Mouse (Mus musculus): Measurements from ENCODE around the gene Prdx6. TPM values are rescaled to one million over a fixed set of nuclear protein-coding genes. Genes with fewer than 3 reads are reported as not detected.

Prdx6 gene
- polyA plus RNA-seq, 1 experiment = 63.8 TPM

DNA sequence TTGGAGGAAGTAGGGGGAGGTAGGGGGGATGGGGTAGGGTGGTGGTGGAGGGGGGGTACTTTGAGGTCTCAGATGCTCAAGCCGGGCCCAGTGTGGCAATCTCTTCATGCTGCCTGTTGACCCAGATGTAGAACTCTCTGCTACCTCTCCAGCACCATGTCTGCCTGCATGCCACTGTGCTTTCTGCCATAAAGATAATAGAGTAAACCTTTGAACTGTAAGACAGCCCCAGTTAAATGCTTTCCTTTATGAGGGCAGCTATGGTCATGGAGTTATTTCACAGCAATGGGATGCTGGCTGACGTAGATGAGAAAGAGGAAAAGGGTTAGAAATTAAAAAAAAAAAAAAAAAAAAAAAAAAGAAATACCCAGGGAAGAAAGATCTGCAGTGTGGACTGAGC is 11.5 kb upstream of the Prdx6 start:
- Histone ChIP-seq H3K4me1 (replicated peaks; ENCODE audit: control insufficient read depth, insufficient read depth, low read length) (no peaks in the 10 kb centered on the region), H3K4me3 (ENCODE audit: control insufficient read depth, insufficient read depth, low read length) (no peak overlapping the region), H3K27ac (ENCODE audit: control insufficient read depth, insufficient read depth, low read length) (no peak overlapping the region), H3K27me3 (ENCODE audit: control insufficient read depth, insufficient read depth, low read length) (no peaks in the 10 kb centered on the region), H3K36me3 (ENCODE audit: control insufficient read depth, insufficient read depth, low read length) (no peaks in the 10 kb centered on the region)
- DNase-seq = no peak
- no peak for TF ChIP-seq CTCF (IDR thresholded peaks at IDR 0.05; ENCODE audit: borderline replicate concordance, control insufficient read depth, extremely low read depth, insufficient read depth, low read length, poor library complexity)
- TF ChIP-seq POLR2A (IDR thresholded peaks at IDR 0.05; ENCODE audit: control insufficient read depth, extremely low read depth, insufficient read depth, low read length, poor library complexity) = no peak
- WGBS = 91% methylated on average over 2 of the region's 2 CpGs

GRCm38 (mm10) chr1:161260761-161261160 is 9.7 kb upstream of the Prdx6 start:
- 86% methylated on average over 2 of the region's 2 CpGs for WGBS
- Histone ChIP-seq H3K27me3 (ENCODE audit: control insufficient read depth, insufficient read depth, low read length) (no peaks in the 10 kb centered on the region), H3K4me1 (replicated peaks; ENCODE audit: control insufficient read depth, insufficient read depth, low read length) (no peaks in the 10 kb centered on the region), H3K36me3 (ENCODE audit: control insufficient read depth, insufficient read depth, low read length) (no peaks in the 10 kb centered on the region), H3K27ac (ENCODE audit: control insufficient read depth, insufficient read depth, low read length) (no peak overlapping the region), H3K4me3 (ENCODE audit: control insufficient read depth, insufficient read depth, low read length) (no peak overlapping the region)
- DNase-seq = no peak
- no peak for TF ChIP-seq CTCF (IDR thresholded peaks at IDR 0.05; ENCODE audit: borderline replicate concordance, control insufficient read depth, extremely low read depth, insufficient read depth, low read length, poor library complexity)
- TF ChIP-seq POLR2A (IDR thresholded peaks at IDR 0.05; ENCODE audit: control insufficient read depth, extremely low read depth, insufficient read depth, low read length, poor library complexity) = no peak

GRCm38 (mm10) chr1:161259142-161259541 is 8.1 kb upstream of the Prdx6 start:
- Histone ChIP-seq H3K27ac (ENCODE audit: control insufficient read depth, insufficient read depth, low read length) (no peak overlapping the region), H3K36me3 (ENCODE audit: control insufficient read depth, insufficient read depth, low read length) (no peaks in the 10 kb centered on the region), H3K4me3 (ENCODE audit: control insufficient read depth, insufficient read depth, low read length) (no peak overlapping the region), H3K27me3 (ENCODE audit: control insufficient read depth, insufficient read depth, low read length) (no peaks in the 10 kb centered on the region), H3K4me1 (replicated peaks; ENCODE audit: control insufficient read depth, insufficient read depth, low read length) (no peaks in the 10 kb centered on the region)
- WGBS = 56% methylated on average over 5 of the region's 6 CpGs
- DNase-seq = no peak
- no peak for TF ChIP-seq CTCF (IDR thresholded peaks at IDR 0.05; ENCODE audit: borderline replicate concordance, control insufficient read depth, extremely low read depth, insufficient read depth, low read length, poor library complexity)
- TF ChIP-seq POLR2A (IDR thresholded peaks at IDR 0.05; ENCODE audit: control insufficient read depth, extremely low read depth, insufficient read depth, low read length, poor library complexity) = no peak

DNA sequence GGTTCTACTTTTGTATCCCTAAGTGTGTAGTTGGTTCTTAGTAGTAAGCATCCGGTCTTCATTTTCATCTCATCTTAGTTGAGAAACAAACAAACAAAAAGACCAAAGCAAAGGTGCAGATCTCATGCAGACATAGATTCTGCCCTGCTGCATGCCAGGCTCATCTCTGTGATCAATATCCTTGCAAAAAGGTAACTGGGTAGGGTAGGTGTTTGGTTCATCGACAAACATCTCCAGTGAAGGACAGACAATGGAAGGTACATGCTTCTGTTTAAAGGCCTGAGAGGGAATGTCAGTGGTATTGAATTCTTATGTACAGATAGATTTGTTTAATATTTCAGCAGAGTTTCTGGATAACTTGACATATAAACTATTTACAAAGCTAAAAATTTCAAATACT is 7.3 kb upstream of the Prdx6 start:
- TF ChIP-seq CTCF (IDR thresholded peaks at IDR 0.05; ENCODE audit: borderline replicate concordance, control insufficient read depth, extremely low read depth, insufficient read depth, low read length, poor library complexity) = no peak
- TF ChIP-seq POLR2A (IDR thresholded peaks at IDR 0.05; ENCODE audit: control insufficient read depth, extremely low read depth, insufficient read depth, low read length, poor library complexity) = no peak
- Histone ChIP-seq H3K36me3 (ENCODE audit: control insufficient read depth, insufficient read depth, low read length) (no peaks in the 10 kb centered on the region), H3K4me3 (ENCODE audit: control insufficient read depth, insufficient read depth, low read length) (no peak overlapping the region), H3K27ac (ENCODE audit: control insufficient read depth, insufficient read depth, low read length) (no peak overlapping the region), H3K4me1 (replicated peaks; ENCODE audit: control insufficient read depth, insufficient read depth, low read length) (no peaks in the 10 kb centered on the region), H3K27me3 (ENCODE audit: control insufficient read depth, insufficient read depth, low read length) (no peaks in the 10 kb centered on the region)
- 97% methylated on average over 2 of the region's 2 CpGs for WGBS
- DNase-seq = no peak

- no peak for DNase-seq
- peaks cover 5% of the 10 kb centered on the region for H3K4me1 ChIP-seq (replicated peaks; ENCODE audit: control insufficient read depth, insufficient read depth, low read length)
- H3K27ac ChIP-seq (ENCODE audit: control insufficient read depth, insufficient read depth, low read length) = no peak overlapping the region
- 97% methylated on average over 7 of the region's 7 CpGs for WGBS
- no peak overlapping the region for H3K4me3 ChIP-seq (ENCODE audit: control insufficient read depth, insufficient read depth, low read length)
- TF ChIP-seq CTCF (IDR thresholded peaks at IDR 0.05; ENCODE audit: borderline replicate concordance, control insufficient read depth, extremely low read depth, insufficient read depth, low read length, poor library complexity) (no peak), POLR2A (IDR thresholded peaks at IDR 0.05; ENCODE audit: control insufficient read depth, extremely low read depth, insufficient read depth, low read length, poor library complexity) (no peak)
- no peaks in the 10 kb centered on the region for H3K36me3 ChIP-seq (ENCODE audit: control insufficient read depth, insufficient read depth, low read length)
- H3K27me3 ChIP-seq (ENCODE audit: control insufficient read depth, insufficient read depth, low read length) = no peaks in the 10 kb centered on the region
Measured at GRCm38 (mm10) chr1:161256918-161257317, 5.9 kb upstream of the Prdx6 start.

GRCm38 (mm10) chr1:161254361-161254760 is 3.3 kb upstream of the Prdx6 start:
- peaks cover 14% of the 10 kb centered on the region for H3K4me1 ChIP-seq (replicated peaks; ENCODE audit: control insufficient read depth, insufficient read depth, low read length)
- H3K4me3 ChIP-seq (ENCODE audit: control insufficient read depth, insufficient read depth, low read length) = no peak overlapping the region
- no peaks in the 10 kb centered on the region for H3K36me3 ChIP-seq (ENCODE audit: control insufficient read depth, insufficient read depth, low read length)
- H3K27ac ChIP-seq (ENCODE audit: control insufficient read depth, insufficient read depth, low read length) = no peak overlapping the region
- no peak for TF ChIP-seq CTCF (IDR thresholded peaks at IDR 0.05; ENCODE audit: borderline replicate concordance, control insufficient read depth, extremely low read depth, insufficient read depth, low read length, poor library complexity)
- no peak for TF ChIP-seq POLR2A (IDR thresholded peaks at IDR 0.05; ENCODE audit: control insufficient read depth, extremely low read depth, insufficient read depth, low read length, poor library complexity)
- H3K27me3 ChIP-seq (ENCODE audit: control insufficient read depth, insufficient read depth, low read length) = no peaks in the 10 kb centered on the region
- DNase-seq = no peak
- WGBS = 91% methylated on average over 1 of the region's 1 CpGs

GRCm38 (mm10) chr1:161252901-161253300 is 1.9 kb upstream of the Prdx6 start:
- Histone ChIP-seq H3K36me3 (ENCODE audit: control insufficient read depth, insufficient read depth, low read length) (no peaks in the 10 kb centered on the region), H3K4me3 (ENCODE audit: control insufficient read depth, insufficient read depth, low read length) (no peak overlapping the region), H3K4me1 (replicated peaks; ENCODE audit: control insufficient read depth, insufficient read depth, low read length) (peaks cover 15% of the 10 kb centered on the region), H3K27me3 (ENCODE audit: control insufficient read depth, insufficient read depth, low read length) (no peaks in the 10 kb centered on the region), H3K27ac (ENCODE audit: control insufficient read depth, insufficient read depth, low read length) (no peak overlapping the region)
- WGBS = 97% methylated on average over 3 of the region's 3 CpGs
- no peak for TF ChIP-seq CTCF (IDR thresholded peaks at IDR 0.05; ENCODE audit: borderline replicate concordance, control insufficient read depth, extremely low read depth, insufficient read depth, low read length, poor library complexity)
- TF ChIP-seq POLR2A (IDR thresholded peaks at IDR 0.05; ENCODE audit: control insufficient read depth, extremely low read depth, insufficient read depth, low read length, poor library complexity) = no peak
- no peak for DNase-seq

Measured in thymus, adult 2 months (tissue).